Mouse (Mus musculus) neural tube, embryonic 12.5 days (tissue): ENCODE results near the gene Il10. TPM values are rescaled to one million over a fixed set of nuclear protein-coding genes. Genes with fewer than 3 reads are reported as not detected.
"Not testable (repeated sequence)": the region's sequence is repeated elsewhere in the genome, so short reads cannot be mapped to it uniquely, and the experiment has no call there.

Experiments
- ATAC-seq: fragments of 200-750 bp; cut with Nextera tagmentation; 2 replicates; pipeline ENCODE4 v1.8.0; 2017; ENCODE audit warnings: low read depth, mild to moderate bottlenecking, moderate TSS enrichment, moderate library complexity; ENCODE audit not compliant: low FRiP score
- H3K27ac ChIP-seq: fragments of 300-500 bp; sonication (generic); 2 replicates; pipeline ENCODE4 v1.5.1; 2016
- H3K27me3 ChIP-seq: fragments of 300-500 bp; sonication (generic); replicated peaks from 2 replicates; pipeline ENCODE4 v1.6.1; 2016; ENCODE audit warnings: mild to moderate bottlenecking
- H3K36me3 ChIP-seq: fragments of 300-500 bp; sonication (generic); 2 replicates; pipeline ENCODE4 v1.6.1; 2016; ENCODE audit warnings: mild to moderate bottlenecking
- H3K4me1 ChIP-seq: fragments of 300-500 bp; sonication (generic); 2 replicates; pipeline ENCODE4 v1.6.1; 2016
- H3K4me2 ChIP-seq: fragments of 300-500 bp; sonication (generic); replicated peaks from 2 replicates; pipeline ENCODE4 v1.6.1; 2016; ENCODE audit warnings: mild to moderate bottlenecking
- H3K4me3 ChIP-seq: fragments of 300-500 bp; sonication (generic); 2 replicates; pipeline ENCODE4 v1.5.1; 2016
- H3K9ac ChIP-seq: fragments of 300-500 bp; sonication (generic); 2 replicates; pipeline ENCODE4 v1.6.1; 2016; ENCODE audit warnings: mild to moderate bottlenecking
- H3K9me3 ChIP-seq: fragments of 300-500 bp; sonication (generic); 2 replicates; pipeline ENCODE4 v1.6.1; 2016; ENCODE audit warnings: mild to moderate bottlenecking
- WGBS: fragments of 180-500 bp; shearing (Covaris S2); methylation state at CpG from one replicate; pipeline ENCODE4 v1.1.7; 2016; 5-methylcytosine and 5-hydroxymethylcytosine counted together
- polyA plus RNA-seq: library from polyadenylated mRNA; unstranded; fragments of >200 nt; fragmentation: Nextera tagmentation; extraction: Ambion mirVana; gene quantifications from 2 replicates; pipeline ENCODE4 v1.2.1, GENCODE M21; 2016

Gene Il10
- polyA plus RNA-seq, 1 experiment from 2014 or later, result not detected

- no peak for ATAC-seq
- Histone ChIP-seq H3K4me1 (no peaks in the 10 kb centered on the region), H3K27ac (no peak overlapping the region), H3K36me3 (no peaks in the 10 kb centered on the region), H3K9me3 (no peaks in the 10 kb centered on the region), H3K27me3 (no peaks in the 10 kb centered on the region), H3K4me3 (no peak overlapping the region), H3K4me2 (no peak overlapping the region), H3K9ac (no peak overlapping the region)
- 78% methylated on average over 11 of the region's 11 CpGs for WGBS
Observed at GRCm38 (mm10) chr1:131021900-131022590, 2.4 kb downstream of the Il10 start.

GRCm38 (mm10) chr1:131022591-131023249 is 3.1 kb downstream of the Il10 start:
- WGBS, result 71% methylated on average over 5 of the region's 5 CpGs
- Histone ChIP-seq H3K4me2 (no peak overlapping the region), H3K36me3 (no peaks in the 10 kb centered on the region), H3K27me3 (no peaks in the 10 kb centered on the region), H3K9ac (no peak overlapping the region), H3K4me3 (no peak overlapping the region), H3K4me1 (no peaks in the 10 kb centered on the region), H3K9me3 (no peaks in the 10 kb centered on the region), H3K27ac (no peak overlapping the region)
- ATAC-seq, result no peak

DNA sequence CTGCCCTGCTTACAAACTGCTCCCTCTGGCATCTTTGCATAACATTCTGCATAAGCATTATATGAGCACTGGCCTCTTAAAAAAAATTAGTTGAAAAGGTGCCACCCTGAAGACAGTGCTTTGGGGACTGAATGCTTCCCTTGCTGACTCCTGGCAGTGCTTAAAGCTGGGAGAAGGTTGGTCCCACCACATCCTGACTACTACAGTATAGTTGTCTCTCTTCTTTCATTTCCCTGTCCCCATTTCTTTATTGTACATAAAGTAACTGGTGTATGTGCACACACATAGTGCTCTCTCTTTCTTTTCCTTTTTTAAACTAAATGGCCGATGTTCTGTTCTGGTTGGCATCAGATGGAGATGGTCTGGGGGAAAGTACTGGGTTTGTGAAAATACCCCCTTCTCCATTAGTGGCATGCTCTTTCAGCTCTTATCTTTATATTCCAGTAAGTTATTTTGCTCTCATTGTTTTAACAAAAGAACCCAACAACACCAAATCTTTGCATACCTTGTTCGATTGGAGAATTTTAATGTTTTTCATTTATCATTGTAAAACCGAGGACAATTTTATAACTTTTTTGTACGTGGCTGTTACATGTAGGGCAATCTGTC is 3.7 kb downstream of the Il10 start:
- H3K9ac ChIP-seq, H3K4me2 ChIP-seq, H3K27ac ChIP-seq, ATAC-seq, H3K9me3 ChIP-seq, H3K36me3 ChIP-seq, H3K4me1 ChIP-seq, H3K4me3 ChIP-seq, H3K27me3 ChIP-seq: not testable (repeated sequence)
- WGBS, result 88% methylated on average over 4 of the region's 4 CpGs

GRCm38 (mm10) chr1:131024900-131025842 is 5.5 kb downstream of the Il10 start:
- Histone ChIP-seq H3K27me3 (no peaks in the 10 kb centered on the region), H3K9ac (no peak overlapping the region), H3K36me3 (no peaks in the 10 kb centered on the region), H3K4me2 (no peak overlapping the region), H3K4me1 (no peaks in the 10 kb centered on the region), H3K9me3 (no peaks in the 10 kb centered on the region), H3K27ac (no peak overlapping the region), H3K4me3 (no peak overlapping the region)
- ATAC-seq, result no peak
- WGBS, result 84% methylated on average over 8 of the region's 8 CpGs

GRCm38 (mm10) chr1:131025843-131026190 is 6.2 kb downstream of the Il10 start:
- no peak overlapping the region for H3K4me3 ChIP-seq
- H3K27me3 ChIP-seq, result no peaks in the 10 kb centered on the region
- no peak for ATAC-seq
- H3K4me2 ChIP-seq, result no peak overlapping the region
- no peaks in the 10 kb centered on the region for H3K4me1 ChIP-seq
- WGBS, result 85% methylated on average over 4 of the region's 4 CpGs
- H3K9ac ChIP-seq, result no peak overlapping the region
- H3K9me3 ChIP-seq, result no peaks in the 10 kb centered on the region
- H3K36me3 ChIP-seq, result no peaks in the 10 kb centered on the region
- H3K27ac ChIP-seq, result no peak overlapping the region

- Histone ChIP-seq H3K9ac (no peak overlapping the region), H3K36me3 (no peaks in the 10 kb centered on the region), H3K4me2 (no peak overlapping the region), H3K9me3 (no peaks in the 10 kb centered on the region), H3K4me1 (no peaks in the 10 kb centered on the region), H3K27ac (no peak overlapping the region), H3K27me3 (no peaks in the 10 kb centered on the region), H3K4me3 (no peak overlapping the region)
- no peak for ATAC-seq
- WGBS, result 86% methylated on average over 3 of the region's 3 CpGs
Observed at GRCm38 (mm10) chr1:131029215-131029614, 9.6 kb downstream of the Il10 start.

DNA sequence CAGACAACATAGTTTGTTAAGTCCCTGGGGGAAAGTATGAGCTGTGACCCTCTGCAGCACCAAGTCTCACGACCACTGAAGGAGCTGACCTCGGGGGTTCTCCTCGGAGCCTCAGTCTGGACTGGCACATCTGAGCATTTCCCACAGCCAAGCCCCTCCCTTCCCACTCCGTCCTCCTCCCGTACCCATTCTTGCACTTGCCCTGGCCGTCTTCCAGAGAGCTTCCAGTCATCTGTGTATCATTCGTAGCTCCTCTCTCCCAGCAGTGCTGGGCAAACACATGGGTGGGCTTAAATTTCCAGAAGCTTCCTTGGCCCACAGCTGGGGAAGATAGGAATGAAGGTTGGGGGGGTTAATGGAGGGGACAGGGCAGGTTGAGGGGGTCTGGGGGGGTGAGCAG is 10.6 kb downstream of the Il10 start:
- Histone ChIP-seq H3K4me2 (no peak overlapping the region), H3K9ac (no peak overlapping the region), H3K27me3 (no peaks in the 10 kb centered on the region), H3K27ac (no peak overlapping the region), H3K4me1 (no peaks in the 10 kb centered on the region), H3K4me3 (no peak overlapping the region), H3K36me3 (no peaks in the 10 kb centered on the region), H3K9me3 (no peaks in the 10 kb centered on the region)
- 67% methylated on average over 7 of the region's 7 CpGs for WGBS
- ATAC-seq, result no peak

- Histone ChIP-seq H3K36me3 (no peaks in the 10 kb centered on the region), H3K4me3 (no peak overlapping the region), H3K9ac (no peak overlapping the region), H3K27me3 (no peaks in the 10 kb centered on the region), H3K4me2 (no peak overlapping the region), H3K9me3 (no peaks in the 10 kb centered on the region), H3K27ac (no peak overlapping the region), H3K4me1 (no peaks in the 10 kb centered on the region)
- no peak for ATAC-seq
- 44% methylated on average over 3 of the region's 3 CpGs for WGBS
Observed at GRCm38 (mm10) chr1:131031267-131031666, 11.6 kb downstream of the Il10 start.

GRCm38 (mm10) chr1:131038001-131038400 is 18.4 kb downstream of the Il10 start:
- WGBS, result 97% methylated on average over 5 of the region's 5 CpGs
- no peak for ATAC-seq
- no peak overlapping the region for H3K4me2 ChIP-seq

DNA sequence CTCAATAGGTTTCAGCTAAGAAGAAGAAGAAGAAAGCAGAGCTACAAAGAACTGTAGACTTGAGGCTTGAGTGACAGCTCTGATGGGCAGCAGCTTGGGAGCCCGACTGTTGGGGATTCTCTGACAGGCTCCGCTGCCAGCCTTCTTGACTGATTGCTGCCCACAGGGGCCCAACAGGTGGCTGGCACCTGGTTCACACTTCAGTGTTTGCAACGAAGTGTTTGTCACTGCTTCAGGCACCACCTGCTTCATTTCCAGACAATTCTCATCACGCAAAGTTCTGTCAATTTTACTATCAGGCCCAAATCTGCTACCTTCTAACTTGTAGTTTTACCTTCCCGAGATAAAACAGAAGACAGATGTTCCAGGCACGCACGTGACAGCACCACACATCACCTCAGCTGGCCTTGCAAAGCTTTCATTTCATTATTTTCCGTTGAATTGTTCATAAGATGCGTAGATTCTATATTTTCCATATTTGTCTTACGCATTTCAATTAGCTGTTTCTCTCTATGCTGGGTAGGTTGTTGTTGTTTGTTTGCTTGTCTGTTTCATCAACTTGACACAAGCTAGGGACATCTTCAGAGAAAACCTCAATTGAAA is 18.9 kb downstream of the Il10 start:
- H3K9me3 ChIP-seq, result no peaks in the 10 kb centered on the region

More at GRCm38 (mm10) chr1:131038001-131038400, 18.4 kb downstream of the Il10 start:
- no peaks in the 10 kb centered on the region for H3K27me3 ChIP-seq
- H3K9ac ChIP-seq, result no peak overlapping the region
- no peaks in the 10 kb centered on the region for H3K9me3 ChIP-seq
- H3K27ac ChIP-seq, result no peak overlapping the region
- H3K4me1 ChIP-seq, result no peaks in the 10 kb centered on the region
- H3K36me3 ChIP-seq, result no peaks in the 10 kb centered on the region; the same call in 1 of the 2 replicates
- no peak overlapping the region for H3K4me3 ChIP-seq

DNA sequence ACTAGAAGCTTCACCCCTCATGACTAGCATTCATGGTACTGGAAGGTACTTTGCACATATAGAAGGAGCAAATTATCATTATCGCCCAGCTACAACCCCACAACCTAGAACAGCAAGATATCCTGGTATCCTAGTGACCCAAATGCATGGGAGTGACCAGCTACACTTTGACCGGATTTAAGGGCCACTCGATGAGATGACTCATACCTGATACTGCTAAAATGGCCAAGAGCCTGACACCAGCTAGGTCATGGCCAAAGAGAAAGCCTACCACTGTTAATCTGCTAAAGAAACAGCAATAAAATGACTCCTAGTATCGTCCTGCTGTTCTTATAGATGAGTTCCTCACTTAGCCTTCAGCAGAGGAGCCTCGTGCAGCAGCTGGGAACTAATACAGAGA is 19.8 kb downstream of the Il10 start:
- no peak overlapping the region for H3K9ac ChIP-seq
- 95% methylated on average over 5 of the region's 5 CpGs for WGBS
- H3K36me3 ChIP-seq, result no peaks in the 10 kb centered on the region; the same call in 1 of the 2 replicates
- H3K4me3 ChIP-seq, result no peak overlapping the region
- no peak for ATAC-seq
- H3K27ac ChIP-seq, result no peak overlapping the region
- no peak overlapping the region for H3K4me2 ChIP-seq
- no peaks in the 10 kb centered on the region for H3K27me3 ChIP-seq
- H3K9me3 ChIP-seq, result no peaks in the 10 kb centered on the region
- H3K4me1 ChIP-seq, result no peaks in the 10 kb centered on the region

More for the DNA sequence above, 18.9 kb downstream of the Il10 start:
- Histone ChIP-seq H3K27ac (no peak overlapping the region), H3K4me1 (no peaks in the 10 kb centered on the region), H3K4me2 (no peak overlapping the region), H3K9ac (no peak overlapping the region), H3K27me3 (no peaks in the 10 kb centered on the region), H3K4me3 (no peak overlapping the region), H3K36me3 (no peaks in the 10 kb centered on the region; the same call in 1 of the 2 replicates)
- WGBS, result 90% methylated on average over 10 of the region's 10 CpGs
- ATAC-seq, result no peak
